Comparison of ENCODE assay signal across 10 mouse cellular contexts in genomic region chr10:44160150-44160549, GRCm38 (mm10). TPM values are rescaled to one million over a fixed set of nuclear protein-coding genes. Genes with fewer than 3 reads are reported as not detected.
DNase-seq lines count a peak whose midpoint lies in the region; ATAC-seq lines count a peak whose summit lies in the region.
"Had no signal": no experiment of that assay in that cellular context is flagged by ENCODE, and none has a peak within 500 bp of the region (broad histone marks: within the 10 kb centered on the region; RNA-seq: fewer than 3 reads in every experiment).

No protein-coding gene starts in this region.

- DNase-seq in hindbrain, embryonic 14.5 days (ENCODE audit: low spot score), result peak; percentile 40
- no peak for DNase-seq in hindbrain, embryonic 11.5 days (ENCODE audit: low spot score)
- peak; percentile 48 to 52 for DNase-seq in right cerebral cortex, adult 2 months (ENCODE audit: low spot score in 2 of 2)
- DNase-seq in right cerebral cortex, postnatal 4 days, result no peak
- DNase-seq in embryo, embryonic 11 days, result peak; percentile 37
- DNase-seq in neural tube, embryonic 10.5 days (ENCODE audit: extremely low spot score, low spot score), result no peak
- DNase-seq in urinary bladder, postnatal 36 days (ENCODE audit: low spot score in 2 of 2), result no peak
- DNase-seq: cerebellum, adult 18-20 months; gastrocnemius, postnatal 14 days; kidney, adult 18-20 months had no signal

- no peaks in the 10 kb centered on the region for H3K4me1 ChIP-seq in hindbrain, embryonic 14.5 days (replicated peaks; ENCODE audit: control insufficient read depth, insufficient read depth, low read length)
- H3K4me1 ChIP-seq in hindbrain, embryonic 11.5 days (replicated peaks; ENCODE audit: control insufficient read depth, insufficient read depth, low read length), result no peaks in the 10 kb centered on the region

- ATAC-seq in hindbrain, embryonic 14.5 days (ENCODE audit: low FRiP score), result no peak; the same call in 1 of the 2 replicates
- no peak for ATAC-seq in hindbrain, embryonic 11.5 days (ENCODE audit: low FRiP score)

- H3K4me3 ChIP-seq in hindbrain, embryonic 14.5 days (replicated peaks; ENCODE audit: low read length), result no peak overlapping the region
- no peak overlapping the region for H3K4me3 ChIP-seq in hindbrain, embryonic 11.5 days (ENCODE audit: low read depth, low read length)

- no peak overlapping the region for H3K27ac ChIP-seq in hindbrain, embryonic 14.5 days
- H3K27ac ChIP-seq in hindbrain, embryonic 11.5 days (ENCODE audit: low read depth, low read length), result no peak overlapping the region

- no peaks in the 10 kb centered on the region for H3K27me3 ChIP-seq in hindbrain, embryonic 14.5 days (ENCODE audit: control insufficient read depth, insufficient read depth, low read length)
- H3K27me3 ChIP-seq in hindbrain, embryonic 11.5 days (ENCODE audit: control insufficient read depth, insufficient read depth, low read length), result no peaks in the 10 kb centered on the region

- no peak overlapping the region for H3K9ac ChIP-seq in hindbrain, embryonic 14.5 days
- H3K9ac ChIP-seq in hindbrain, embryonic 11.5 days (ENCODE audit: low read depth, low read length), result no peak overlapping the region

- H3K36me3 ChIP-seq in hindbrain, embryonic 14.5 days (replicated peaks; ENCODE audit: control insufficient read depth, insufficient read depth), result no peaks in the 10 kb centered on the region
- H3K36me3 ChIP-seq in hindbrain, embryonic 11.5 days (ENCODE audit: control insufficient read depth, insufficient read depth, low read length), result no peaks in the 10 kb centered on the region

- no peaks in the 10 kb centered on the region for H3K9me3 ChIP-seq in hindbrain, embryonic 14.5 days (ENCODE audit: control insufficient read depth, low read length)
- no peaks in the 10 kb centered on the region for H3K9me3 ChIP-seq in hindbrain, embryonic 11.5 days (ENCODE audit: control insufficient read depth, low read length)

- H3K4me2 ChIP-seq in hindbrain, embryonic 14.5 days (replicated peaks), result no peak overlapping the region
- no peak overlapping the region for H3K4me2 ChIP-seq in hindbrain, embryonic 11.5 days (replicated peaks; ENCODE audit: low read depth, low read length)

- 53% methylated on average over 4 of the region's 4 CpGs for WGBS in hindbrain, embryonic 14.5 days
- WGBS in hindbrain, embryonic 11.5 days, result 60% methylated on average over 4 of the region's 4 CpGs

RNA-seq across cellular contexts. Expression of gene Crybg1, which starts 11.5 kb away (rescaled TPM):
- 0.20 and 0.21 TPM in 2 replicates for polyA plus RNA-seq in hindbrain, embryonic 14.5 days (2014; fragmentation: Nextera tagmentation; extraction: Ambion mirVana)
- polyA plus RNA-seq in hindbrain, embryonic 11.5 days (2014; fragmentation: Nextera tagmentation; extraction: Ambion mirVana), result 0.28 and 0.31 TPM in 2 replicates

Comparison
In these comparisons a context has a peak if more than half of its experiments do, and no peak if none do; other contexts are left out.
1. DNase-seq: peak in hindbrain, embryonic 14.5 days (single experiment), right cerebral cortex, adult 2 months (2 of 2) and embryo, embryonic 11 days (single experiment); none in hindbrain, embryonic 11.5 days (single experiment), right cerebral cortex, postnatal 4 days (single experiment), neural tube, embryonic 10.5 days (single experiment) and urinary bladder, postnatal 36 days (0 of 2).